Mouse (Mus musculus) liver, adult 2 months (tissue): ENCODE results near the gene Nars2. TPM values are rescaled to one million over a fixed set of nuclear protein-coding genes. Genes with fewer than 3 reads are reported as not detected.

ENCODE experiments used
- DNase-seq: peaks from one replicate; pipeline ENCODE4 v3.0.0-alpha.2; 2011; ENCODE audit warnings: low read depth, low spot score; ENCODE audit errors: extremely low read depth
- H3K27ac ChIP-seq: fragments of 200-500 bp; replicated peaks from 2 replicates; pipeline ENCODE4 v1.5.1; 2012; ENCODE audit warnings: low read depth, mild to moderate bottlenecking, control low read depth, inconsistent platforms, low read length; ENCODE audit not compliant: insufficient read depth
- H3K27me3 ChIP-seq: fragments of 200-500 bp; 2 replicates; pipeline ENCODE4 v1.6.1; 2012; ENCODE audit warnings: mild to moderate bottlenecking, moderate library complexity, low read length, inconsistent platforms; ENCODE audit not compliant: control insufficient read depth, insufficient read depth
- H3K36me3 ChIP-seq: fragments of 200-500 bp; 2 replicates; pipeline ENCODE4 v1.6.1; 2012; ENCODE audit warnings: low read length, inconsistent platforms; ENCODE audit not compliant: control insufficient read depth, insufficient read depth
- H3K4me1 ChIP-seq: fragments of 200-500 bp; 2 replicates; pipeline ENCODE4 v1.6.1; 2011; ENCODE audit warnings: low read length; ENCODE audit not compliant: control insufficient read depth, insufficient read depth
- H3K4me3 ChIP-seq: fragments of 200-500 bp; 2 replicates; pipeline ENCODE4 v1.5.1; 2011; ENCODE audit warnings: low read depth, mild to moderate bottlenecking, control low read depth, low read length, moderate library complexity; ENCODE audit not compliant: insufficient read depth
- H3K79me2 ChIP-seq: fragments of 200-500 bp; 2 replicates; pipeline ENCODE4 v1.6.1; 2012; ENCODE audit warnings: inconsistent platforms, mild to moderate bottlenecking, low read length, moderate library complexity; ENCODE audit not compliant: control insufficient read depth, insufficient read depth
- H3K9ac ChIP-seq: fragments of 200-500 bp; 2 replicates; pipeline ENCODE4 v1.6.1; 2012; ENCODE audit warnings: low read depth, mild to moderate bottlenecking, control low read depth, inconsistent platforms, low read length
- CTCF ChIP-seq: fragments of 200-500 bp; IDR thresholded peaks from 2 replicates; pipeline ENCODE4 v1.5.1; 2011; ENCODE audit warnings: low read depth, low read length, control low read depth
- POLR2A ChIP-seq: fragments of 200-500 bp; IDR thresholded peaks from 2 replicates; pipeline ENCODE4 v1.6.1; 2011; ENCODE audit warnings: low read length, control low read depth; ENCODE audit not compliant: insufficient read depth; ENCODE audit errors: extremely low read depth
- WGBS: fragments of 180-500 bp; shearing (Covaris S2); methylation state at CpG from one replicate; pipeline ENCODE4 v1.1.7; 2018; 5-methylcytosine and 5-hydroxymethylcytosine counted together
- polyA plus RNA-seq: library from polyadenylated mRNA; depleted of rRNA; stranded (reverse); fragments of >200 nt; gene quantifications from 2 replicates; pipeline ENCODE4 v1.2.3, GENCODE M21; 2012
- total RNA-seq: library from RNA; depleted of rRNA; stranded (reverse); fragments of >200 nt; gene quantifications from 2 replicates; pipeline ENCODE4 v1.2.3, GENCODE M21; 2014

Nars2 gene
- total and polyA plus RNA-seq, 2 experiments, result 6.9 to 17.3 TPM

DNA sequence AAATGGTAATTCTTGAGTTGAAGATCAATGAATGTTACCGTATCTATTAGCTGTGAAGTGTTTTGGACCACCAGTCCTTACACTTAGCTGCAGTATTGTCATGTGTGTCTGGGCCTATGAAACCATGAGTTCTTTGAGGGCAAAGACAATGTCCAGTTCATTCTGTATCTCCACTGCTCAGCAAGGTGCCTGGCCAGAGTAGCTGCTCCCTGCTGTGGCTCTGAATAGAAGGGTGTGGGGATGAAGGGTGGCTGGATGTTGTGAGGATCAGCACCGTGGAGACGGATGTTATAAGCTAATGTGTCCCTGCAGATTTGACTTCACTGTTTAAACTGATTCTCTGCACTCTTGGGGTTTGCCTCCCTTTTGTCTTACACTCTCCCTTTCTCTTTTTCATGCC lies 45.9 kb upstream of the Nars2 start:
- H3K36me3 ChIP-seq, result no peaks in the 10 kb centered on the region
- H3K9ac ChIP-seq, result no peak overlapping the region
- WGBS, result 91% methylated on average over 3 of the region's 3 CpGs
- no peak overlapping the region for H3K4me3 ChIP-seq
- 0 out of 2 replicates have a peak, but pooled peaks cover 2% of the 10 kb centered on the region for H3K4me1 ChIP-seq
- no peak for TF ChIP-seq CTCF
- TF ChIP-seq POLR2A, result no peak
- H3K79me2 ChIP-seq, result no peaks in the 10 kb centered on the region
- no peak overlapping the region for H3K27ac ChIP-seq
- no peak for DNase-seq
- H3K27me3 ChIP-seq, result peaks cover 5% of the 10 kb centered on the region; the same call in 1 of the 2 replicates

DNA sequence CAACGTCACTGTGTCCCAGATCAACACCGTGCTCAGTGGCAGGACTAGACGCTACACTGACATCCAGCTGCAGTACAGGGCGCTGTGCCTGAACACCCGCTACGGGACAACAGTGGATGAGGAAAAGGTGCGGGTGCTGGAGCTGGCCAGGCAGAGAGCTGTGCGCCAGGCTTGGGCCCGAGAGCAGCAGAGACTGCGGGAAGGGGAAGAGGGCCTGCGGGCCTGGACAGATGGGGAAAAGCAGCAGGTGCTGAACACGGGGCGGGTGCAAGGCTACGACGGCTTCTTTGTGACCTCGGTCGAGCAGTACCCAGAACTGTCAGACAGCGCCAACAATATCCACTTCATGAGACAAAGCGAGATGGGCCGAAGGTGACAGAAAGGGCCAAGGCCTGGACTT lies 45.1 kb upstream of the Nars2 start:
- H3K27me3 ChIP-seq, result peaks cover 5% of the 10 kb centered on the region; the same call in 1 of the 2 replicates
- no peak overlapping the region for H3K9ac ChIP-seq
- TF ChIP-seq CTCF (no peak), POLR2A (no peak)
- DNase-seq, result no peak
- no peak overlapping the region for H3K4me3 ChIP-seq
- no peak overlapping the region for H3K27ac ChIP-seq
- H3K4me1 ChIP-seq, result 0 out of 2 replicates have a peak, but pooled peaks cover 2% of the 10 kb centered on the region
- 93% methylated on average over 20 of the region's 20 CpGs for WGBS
- H3K79me2 ChIP-seq, result no peaks in the 10 kb centered on the region
- no peaks in the 10 kb centered on the region for H3K36me3 ChIP-seq

DNA sequence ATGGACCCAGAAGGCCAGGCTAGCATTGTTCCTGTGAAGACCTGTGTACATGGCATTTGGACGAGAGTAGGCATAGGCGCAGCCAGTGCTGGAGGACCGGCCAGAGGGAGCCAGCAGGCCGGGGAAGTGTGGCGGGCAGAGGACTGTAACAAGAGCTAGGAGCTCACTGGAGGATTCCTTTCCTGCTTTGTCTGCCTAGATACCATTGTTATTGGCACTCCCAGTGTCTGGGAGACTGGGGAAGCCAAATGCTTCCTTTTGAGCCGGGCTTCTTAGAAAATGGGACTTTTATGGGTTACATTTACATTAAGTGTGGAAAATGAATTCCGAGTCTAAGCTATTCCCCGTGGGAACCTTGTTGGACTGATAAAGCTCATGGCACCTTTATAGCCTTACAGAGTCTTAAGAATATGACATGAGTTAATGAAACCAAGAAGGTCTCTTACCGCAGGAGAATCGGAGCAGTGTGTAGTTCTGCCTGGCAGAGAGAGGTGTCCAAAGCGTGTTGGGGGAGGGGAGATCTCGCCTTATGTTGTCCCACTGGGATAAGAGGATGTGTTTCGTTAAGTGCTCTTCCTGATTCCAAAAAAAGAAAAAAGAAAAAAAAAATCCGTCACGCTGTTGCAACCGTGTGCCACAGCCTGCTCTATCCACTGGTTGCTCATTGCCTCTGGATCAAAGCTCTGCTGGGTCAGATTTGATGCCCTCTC lies 43.2 kb upstream of the Nars2 start:
- Histone ChIP-seq H3K79me2 (no peaks in the 10 kb centered on the region), H3K36me3 (no peaks in the 10 kb centered on the region), H3K27me3 (0 out of 2 replicates have a peak, but pooled peaks cover 5% of the 10 kb centered on the region), H3K4me1 (0 out of 2 replicates have a peak, but pooled peaks cover 2% of the 10 kb centered on the region), H3K9ac (no peak overlapping the region), H3K27ac (no peak overlapping the region), H3K4me3 (no peak overlapping the region)
- no peak for DNase-seq
- TF ChIP-seq CTCF (no peak), POLR2A (no peak)
- 85% methylated on average over 16 of the region's 16 CpGs for WGBS

DNA sequence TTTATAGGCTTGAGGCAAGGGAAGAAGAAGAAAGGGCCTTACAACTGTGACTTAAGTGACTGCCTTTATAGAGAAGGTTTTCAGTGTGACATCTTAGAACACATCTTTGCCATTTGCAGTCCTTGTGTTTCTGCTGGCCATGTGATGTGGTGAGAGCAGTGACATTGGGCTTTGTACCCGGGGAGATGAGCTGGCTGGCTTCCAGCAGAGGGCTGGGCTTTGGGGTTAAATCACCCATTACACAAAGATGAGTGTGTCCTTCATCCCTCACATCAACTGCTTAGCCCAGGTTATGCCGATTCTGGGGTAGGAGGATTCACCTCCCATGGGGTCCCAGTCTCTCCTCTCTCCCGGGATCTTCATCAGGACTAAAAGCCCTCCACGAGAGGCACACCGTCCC lies 41.4 kb upstream of the Nars2 start:
- H3K4me1 ChIP-seq, result no peaks in the 10 kb centered on the region
- 69% methylated on average over 5 of the region's 5 CpGs for WGBS
- H3K27ac ChIP-seq, result no peak overlapping the region
- DNase-seq, result no peak
- H3K36me3 ChIP-seq, result no peaks in the 10 kb centered on the region
- TF ChIP-seq POLR2A (no peak), CTCF (no peak)
- no peaks in the 10 kb centered on the region for H3K79me2 ChIP-seq
- 0 out of 2 replicates have a peak, but pooled peaks cover 5% of the 10 kb centered on the region for H3K27me3 ChIP-seq
- H3K4me3 ChIP-seq, result no peak overlapping the region
- H3K9ac ChIP-seq, result no peak overlapping the region

DNA sequence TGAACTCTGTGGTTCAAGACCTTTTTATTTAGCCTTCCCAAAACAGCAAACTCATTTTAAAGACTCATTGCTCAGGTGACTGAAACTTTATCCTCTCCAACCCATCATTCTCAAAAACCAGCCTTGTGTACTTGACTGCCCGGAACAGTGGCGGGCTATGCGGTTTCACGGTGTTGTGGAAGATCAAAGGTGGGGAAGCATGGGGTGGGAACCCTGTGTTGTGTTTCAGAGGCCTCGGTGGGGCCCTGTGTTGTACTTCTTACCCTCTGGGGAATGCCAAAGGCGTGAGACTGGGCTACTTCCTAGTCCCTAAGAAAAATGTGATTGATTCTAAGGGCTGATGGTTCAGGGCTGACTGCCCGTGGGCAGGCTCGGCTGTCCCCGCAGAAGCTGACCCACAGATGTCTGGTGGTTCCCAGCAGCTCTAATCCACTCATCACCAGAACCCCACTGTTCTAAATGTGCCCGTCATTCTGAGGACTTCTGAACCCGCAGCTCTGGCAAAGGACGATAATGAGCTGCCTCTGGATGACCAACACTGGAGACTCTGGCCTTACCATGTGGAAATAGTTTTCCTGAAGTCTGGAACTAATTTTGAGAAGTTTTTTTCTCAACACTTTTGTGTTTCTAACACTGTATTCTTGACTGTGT lies 40.9 kb upstream of the Nars2 start:
- Histone ChIP-seq H3K79me2 (no peaks in the 10 kb centered on the region), H3K9ac (no peak overlapping the region), H3K27me3 (0 out of 2 replicates have a peak, but pooled peaks cover 2% of the 10 kb centered on the region), H3K4me1 (no peaks in the 10 kb centered on the region), H3K27ac (no peak overlapping the region), H3K36me3 (no peaks in the 10 kb centered on the region), H3K4me3 (no peak overlapping the region)
- WGBS, result 90% methylated on average over 12 of the region's 12 CpGs
- no peak for TF ChIP-seq CTCF
- no peak for TF ChIP-seq POLR2A
- no peak for DNase-seq
